Mouse (Mus musculus) adrenal gland (tissue): Measurements from ENCODE around the gene 4930402H24Rik.

Experiments used
- intact Hi-C: fragments of 180-260 bp; cut with DNase I; formaldehyde crosslinking; loops from one replicate; pipeline ENCODE4 v1.15.1; 2025

The 4930402H24Rik gene

GRCm38 (mm10) chr2:130738019-130738418 lies 168.2 kb downstream of the 4930402H24Rik start:
- intact Hi-C loops: no loop called here

DNA sequence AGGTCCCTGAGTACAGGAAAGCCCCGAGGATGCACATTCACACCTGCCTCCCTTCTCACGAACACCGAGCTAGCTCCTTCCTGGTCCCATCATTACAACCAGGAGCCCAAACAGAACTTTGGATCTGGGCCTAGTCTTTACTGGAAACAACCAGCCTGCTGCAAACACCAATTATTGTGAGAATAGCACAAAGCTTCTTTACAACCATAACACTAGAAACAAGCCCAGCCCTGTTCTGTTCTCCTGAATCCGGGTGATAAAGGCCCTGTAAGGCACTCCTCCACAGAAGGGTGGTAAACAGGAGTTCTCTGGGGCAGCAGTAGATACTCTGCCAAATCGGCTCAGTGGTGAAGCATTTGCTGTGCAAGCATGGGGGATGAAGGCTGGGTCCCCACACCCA lies 170.9 kb downstream of the 4930402H24Rik start:
- intact Hi-C loops: no loop called here

DNA sequence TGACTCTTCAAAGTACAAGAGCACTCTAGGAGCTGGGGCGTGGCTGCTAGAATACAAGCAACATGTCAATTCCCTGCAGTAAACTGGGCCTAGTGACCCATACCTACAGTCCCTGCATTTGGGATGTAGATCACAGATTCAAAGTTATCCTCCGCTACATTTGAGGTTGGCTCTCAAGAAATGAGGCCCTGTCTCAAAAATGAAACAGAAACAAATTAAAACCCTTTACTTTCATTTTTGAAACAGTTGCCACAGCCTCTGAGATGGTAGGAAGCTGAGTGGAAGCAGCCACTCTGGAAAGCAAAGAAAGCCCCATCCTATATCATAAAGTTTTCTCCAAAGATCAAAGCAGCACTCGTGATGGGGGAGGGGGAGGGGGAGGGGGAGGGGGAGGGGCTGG lies 172.8 kb downstream of the 4930402H24Rik start:
- intact Hi-C loops: no loop called here

DNA sequence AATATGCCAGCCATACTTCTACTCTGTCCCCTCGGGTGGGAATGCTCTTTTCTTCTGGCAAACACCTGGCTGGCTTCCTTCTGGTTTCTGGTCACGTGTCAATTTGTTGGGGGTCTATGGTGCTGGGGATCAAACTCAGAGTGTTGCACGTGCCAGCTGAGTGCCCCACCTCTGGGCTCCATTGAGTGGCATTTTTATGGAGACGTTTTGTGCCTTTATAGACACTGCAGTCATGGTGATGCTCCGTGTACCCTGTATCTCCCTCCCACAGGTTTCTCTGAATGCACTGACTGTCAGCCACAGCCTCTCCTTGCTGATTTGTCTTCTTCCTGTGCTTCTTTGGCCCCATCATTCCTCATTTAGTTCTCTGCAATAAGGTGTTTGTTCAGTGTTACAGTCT lies 174.4 kb downstream of the 4930402H24Rik start:
- intact Hi-C loops: no loop called here

- intact Hi-C loops: no loop called here
Observed at GRCm38 (mm10) chr2:130730746-130731145, 175.5 kb downstream of the 4930402H24Rik start.

- intact Hi-C loops: no loop called here
Observed at GRCm38 (mm10) chr2:130728906-130729585, 177.2 kb downstream of the 4930402H24Rik start.

DNA sequence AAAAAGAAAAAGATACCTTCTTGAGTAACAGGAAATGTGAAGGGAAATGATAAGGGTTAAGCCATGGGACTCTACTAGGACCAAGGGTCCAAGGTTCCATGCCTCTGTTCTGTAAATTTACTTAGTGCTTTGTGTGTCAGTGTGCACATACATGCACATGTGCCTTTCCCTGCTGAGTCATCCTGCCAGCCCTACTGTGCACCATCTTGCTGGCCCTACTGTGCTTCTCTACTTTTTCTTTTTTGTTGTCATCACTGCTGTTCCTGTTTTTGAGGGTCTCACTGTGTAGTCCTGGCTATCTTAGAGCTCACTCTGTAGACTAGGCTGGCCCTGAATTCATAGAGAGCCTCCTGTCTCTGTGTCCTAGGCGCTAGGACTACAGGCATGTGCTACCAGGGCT lies 178.5 kb downstream of the 4930402H24Rik start:
- intact Hi-C loops: no loop called here

DNA sequence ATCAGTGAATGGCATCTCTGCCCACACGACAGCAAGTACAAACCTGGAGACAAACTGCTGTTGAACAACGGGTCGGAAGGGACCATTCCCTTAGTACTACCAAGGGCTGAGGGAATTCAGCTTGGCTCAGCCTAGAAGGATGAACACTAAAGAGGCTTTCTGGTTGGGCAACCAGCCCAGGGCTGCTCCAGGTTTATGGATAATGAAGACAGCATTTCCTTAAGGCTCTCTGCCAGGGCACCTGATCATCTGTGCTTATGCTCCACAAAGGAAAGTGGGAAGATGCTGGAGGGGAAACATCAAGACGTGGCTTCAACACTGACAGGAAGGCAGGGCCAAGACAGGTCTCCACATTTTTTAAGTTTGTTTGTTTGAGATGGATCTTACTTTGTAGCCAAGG lies 181.8 kb downstream of the 4930402H24Rik start:
- intact Hi-C loops: no loop called here

DNA sequence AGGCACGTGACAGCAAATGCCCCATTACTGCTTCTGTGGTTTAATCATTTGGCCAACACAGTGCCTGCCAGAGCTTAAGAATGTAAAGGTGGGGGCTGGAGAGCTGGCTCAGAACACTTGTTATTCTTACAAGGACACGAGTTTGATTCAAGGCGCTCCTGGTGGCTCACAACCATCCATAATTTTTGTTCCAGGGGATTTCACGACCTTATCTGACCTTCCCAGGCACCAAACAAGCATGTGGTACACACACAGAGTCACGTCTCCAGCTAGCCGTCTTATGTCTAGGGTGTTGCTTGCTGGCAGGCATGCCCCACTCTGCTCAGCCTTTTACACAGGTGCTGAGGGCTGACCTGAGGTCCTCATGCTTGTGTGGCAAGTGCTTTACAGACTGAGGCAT lies 188.3 kb downstream of the 4930402H24Rik start:
- intact Hi-C loops: no loop called here

DNA sequence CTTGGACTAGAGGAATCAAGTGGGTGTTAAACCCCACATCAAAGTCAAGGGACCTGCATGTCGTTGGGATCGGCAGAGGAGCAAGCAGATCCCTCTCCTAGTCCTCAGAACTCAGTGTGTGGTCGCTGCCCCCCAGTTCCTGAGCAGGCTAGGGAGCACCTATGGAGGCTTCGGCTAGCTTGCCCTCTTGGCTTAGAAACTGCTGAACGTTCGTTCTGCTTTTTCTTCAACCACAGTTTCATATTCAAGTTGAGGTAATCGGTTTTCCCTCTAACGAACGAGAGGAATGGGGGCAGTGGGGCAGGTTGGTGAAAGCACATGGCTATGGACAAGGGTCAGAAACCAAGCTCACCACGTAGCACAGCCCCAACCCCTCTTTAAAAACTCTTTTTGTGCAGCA lies 199.1 kb downstream of the 4930402H24Rik start:
- intact Hi-C loops: no loop called here

- intact Hi-C loops: no loop called here
Observed at GRCm38 (mm10) chr2:130706602-130707001, 199.6 kb downstream of the 4930402H24Rik start.

DNA sequence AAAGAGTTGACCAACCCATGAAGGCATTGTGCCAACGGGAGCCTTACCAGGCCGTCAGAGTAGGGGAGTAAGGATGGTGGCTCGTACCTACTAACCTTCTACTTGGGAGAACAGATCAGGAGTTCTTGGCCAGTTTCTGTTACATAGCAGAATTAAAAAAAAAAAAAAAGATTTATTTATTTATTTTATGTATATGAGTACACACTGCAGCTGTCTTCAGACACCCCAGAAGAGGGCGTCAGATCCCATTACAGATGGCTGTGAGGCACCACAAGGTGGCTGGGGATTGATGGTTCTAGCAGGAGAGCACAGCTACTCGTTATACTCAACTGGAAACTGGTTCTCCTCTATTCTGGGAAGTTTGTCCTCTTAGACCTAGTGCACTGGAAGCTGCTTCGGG lies 201.0 kb downstream of the 4930402H24Rik start:
- intact Hi-C loops: no loop called here

- intact Hi-C loops: loop anchor here (5.0 kb wide), 1 partner anchor 48 kb away; no protein-coding TSS in a partner anchor
Observed at GRCm38 (mm10) chr2:130704040-130705001, 201.9 kb downstream of the 4930402H24Rik start.

DNA sequence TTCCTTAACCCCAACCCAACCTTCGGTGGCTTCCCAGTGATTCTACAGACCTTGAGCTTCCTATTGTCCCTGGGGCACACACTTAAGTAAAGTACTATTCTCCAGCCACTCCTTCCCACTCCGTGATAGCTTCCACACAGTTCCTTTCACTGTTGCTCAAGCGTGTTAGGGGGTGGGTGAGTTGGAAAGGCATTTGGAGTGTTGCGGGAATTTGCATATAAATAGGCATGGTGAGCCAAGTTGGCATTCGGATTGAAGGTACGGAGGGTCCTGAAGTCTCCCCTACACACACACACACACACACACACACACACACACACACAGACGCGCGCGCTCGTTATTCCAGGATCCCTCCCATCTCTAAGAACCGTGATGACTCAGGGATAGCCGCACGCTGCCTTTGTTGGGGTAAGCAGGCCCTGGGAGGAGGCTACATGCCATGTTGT lies 208.4 kb downstream of the 4930402H24Rik start:
- intact Hi-C loops: no loop called here

GRCm38 (mm10) chr2:130697153-130697810 lies 208.9 kb downstream of the 4930402H24Rik start, which contains the start of gene Slc4a11:
Slc4a11 (minus strand) TSS chr2:130697519.
- intact Hi-C loops: no loop called here

DNA sequence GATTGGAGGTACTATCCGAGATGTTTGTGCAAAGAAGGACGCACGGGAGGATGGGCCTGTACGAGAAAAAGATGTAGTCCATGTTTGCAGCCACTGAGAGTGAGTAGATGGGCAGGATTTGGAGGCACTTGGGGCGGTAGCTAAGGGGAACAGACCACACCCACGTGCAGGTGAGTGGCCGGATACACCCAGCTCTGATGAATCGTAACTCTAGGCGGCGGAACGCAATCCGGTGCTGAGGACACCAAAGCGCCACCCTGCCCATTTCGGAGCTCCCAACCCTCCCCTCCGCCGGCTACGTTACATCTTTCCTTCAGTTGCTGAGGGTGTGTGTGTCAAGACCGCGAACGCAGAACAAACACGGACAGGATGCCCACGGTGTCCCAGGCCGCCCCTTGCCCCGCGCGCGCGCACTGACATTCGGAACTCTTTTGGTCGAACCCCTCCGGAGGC lies 209.5 kb downstream of the 4930402H24Rik start:
- intact Hi-C loops: no loop called here

DNA sequence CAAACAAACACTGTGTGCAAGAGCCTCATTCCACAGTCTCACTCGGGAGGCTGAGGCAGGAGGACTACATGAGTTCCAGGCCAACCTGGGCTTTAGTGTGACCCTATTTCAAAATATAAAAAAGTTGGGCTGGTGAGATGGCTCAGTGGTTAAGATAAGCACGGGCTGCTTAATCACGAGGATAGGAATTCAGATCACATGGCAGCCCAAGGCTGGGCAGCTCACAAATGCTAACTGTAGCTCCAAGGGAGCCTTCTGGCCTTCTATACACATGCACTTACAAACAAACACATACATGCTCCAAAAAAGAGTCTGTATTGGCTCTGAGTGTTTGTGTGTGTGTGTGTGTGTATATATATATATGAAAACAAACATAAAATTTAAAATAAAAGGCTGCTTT lies 212.6 kb downstream of the 4930402H24Rik start:
- intact Hi-C loops: no loop called here

DNA sequence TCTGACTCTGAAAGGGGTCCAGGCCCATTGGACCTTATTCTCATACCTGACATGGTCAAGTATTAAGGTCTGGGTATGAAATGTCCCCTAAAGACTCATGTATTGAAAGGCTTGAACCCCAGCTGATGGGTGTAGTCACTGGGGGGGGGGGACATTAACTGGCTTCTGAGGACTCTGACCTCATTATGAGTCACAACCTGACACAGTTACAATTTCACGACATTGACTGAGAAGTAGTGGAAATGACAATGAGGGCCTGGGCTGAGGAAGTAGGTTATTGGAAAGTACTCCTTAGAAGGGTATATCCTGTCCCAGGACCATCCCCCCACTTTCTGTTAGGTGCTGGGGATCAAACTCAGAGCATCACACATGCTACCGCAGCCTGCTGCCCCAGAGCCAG lies 217.2 kb downstream of the 4930402H24Rik start:
- intact Hi-C loops: no loop called here

DNA sequence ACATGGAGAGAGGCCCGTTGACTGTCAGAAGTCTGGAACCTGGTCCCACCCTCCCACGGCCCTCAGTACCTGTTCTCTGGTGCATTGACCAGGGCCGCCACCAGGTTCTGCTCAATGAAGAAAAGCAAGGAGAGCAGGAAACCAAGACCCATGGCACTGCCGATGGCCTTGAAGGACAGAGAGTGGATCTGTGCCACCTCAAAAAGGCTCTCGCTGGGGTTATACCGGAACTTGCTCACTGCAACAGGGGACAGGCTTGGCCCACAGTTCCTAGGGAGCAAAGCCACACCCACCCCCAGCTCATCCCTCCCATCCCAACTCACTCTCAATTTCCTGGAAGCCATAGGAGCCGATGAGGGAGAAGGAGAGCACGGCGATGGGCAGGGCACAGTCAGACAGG lies 220.8 kb downstream of the 4930402H24Rik start:
- intact Hi-C loops: no loop called here

DNA sequence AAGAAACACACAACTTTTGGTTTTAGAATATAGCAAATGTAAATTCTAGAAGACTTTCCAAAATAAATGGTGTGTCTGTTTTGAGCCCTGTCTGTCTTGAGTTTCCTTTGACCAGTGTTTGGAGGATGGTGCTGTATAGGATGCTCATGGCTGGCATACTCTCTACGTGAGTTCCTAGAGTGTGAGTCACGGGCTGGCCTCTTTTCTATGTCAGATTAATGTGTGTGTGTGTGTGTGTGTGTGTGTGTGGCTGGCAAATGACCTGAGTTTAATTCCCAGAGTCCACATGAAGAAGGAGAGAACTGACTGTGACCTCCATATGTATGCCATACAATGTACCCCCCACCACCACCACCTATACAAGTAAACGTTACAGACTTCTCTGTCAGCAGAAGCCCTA lies 224.7 kb downstream of the 4930402H24Rik start:
- intact Hi-C loops: no loop called here

DNA sequence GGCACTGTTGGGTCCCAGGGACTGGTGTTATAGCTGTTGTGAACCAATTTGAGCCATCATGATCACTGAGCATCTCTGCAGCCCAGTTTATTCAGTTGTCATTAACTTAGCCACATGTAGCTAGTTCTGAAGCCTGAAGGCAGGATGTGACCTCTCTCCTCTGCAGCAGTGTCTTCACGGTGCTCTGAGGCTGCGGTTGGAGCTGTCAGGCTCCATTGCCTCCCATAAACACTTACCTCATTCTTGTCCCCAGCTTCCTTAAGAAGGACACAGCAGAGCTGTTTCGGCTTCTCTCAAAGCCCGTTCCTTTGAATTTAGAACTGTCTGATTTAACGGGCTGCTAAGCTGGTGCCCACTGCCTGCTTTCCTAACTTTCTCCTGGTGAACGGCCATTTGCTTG lies 226.3 kb downstream of the 4930402H24Rik start:
- intact Hi-C loops: no loop called here

- intact Hi-C loops: no loop called here
Observed at GRCm38 (mm10) chr2:130679154-130679553, 227.1 kb downstream of the 4930402H24Rik start.
